26 mouse cellular contexts compared by ENCODE assay signal in genomic region chr6:35351826-35352225, GRCm38 (mm10). TPM values are rescaled to one million over a fixed set of nuclear protein-coding genes. Genes with fewer than 3 reads are reported as not detected.
A peak's percentile ranks its signal among the peaks of the same experiment; 100 is the strongest.
DNase-seq lines count a peak whose midpoint lies in the region; ATAC-seq and TF ChIP-seq lines count a peak whose summit lies in the region.
"Had no signal": no experiment of that assay in that cellular context is flagged by ENCODE, and none has a peak within 500 bp of the region (broad histone marks: within the 10 kb centered on the region; RNA-seq: fewer than 3 reads in every experiment).

No protein-coding gene starts in this region.

- over 99% methylated on average over 3 of the region's 3 CpGs for WGBS in limb, embryonic 10.5 days
- 98% methylated on average over 3 of the region's 3 CpGs for WGBS in kidney, embryonic 15.5 days

- H3K27me3 ChIP-seq in limb, embryonic 10.5 days (ENCODE audit: low read depth, poor library complexity, severe bottlenecking) = no peaks in the 10 kb centered on the region
- 0 out of 2 replicates have a peak, but pooled peaks cover 5% of the 10 kb centered on the region for H3K27me3 ChIP-seq in kidney, embryonic 15.5 days

- in situ Hi-C loops in ES-E14 (cut with MboI; ENCODE audit: low sequenced_read_pairs in 2 of 2, unreplicated experiment in 2 of 2) = no loop called here

- H3K4me1 ChIP-seq in ES-E14 (ENCODE audit: control insufficient read depth in 2 of 2, insufficient read depth in 2 of 2, low read length in 2 of 2, poor library complexity in 1 of 2) = peaks cover 1 to 14% of the 10 kb centered on the region in 2 experiments; a peak in 2 of 4 replicates
- H3K4me1 ChIP-seq in limb, embryonic 10.5 days = peaks cover 53% of the 10 kb centered on the region
- H3K4me1 ChIP-seq in kidney, embryonic 15.5 days = peaks cover 26% of the 10 kb centered on the region

- DNase-seq in heart, adult 11 months = peak; percentile 67
- no peak for DNase-seq in heart, postnatal 4 days
- peak; percentile 71 for DNase-seq in ES-CJ7 (ENCODE audit: low read depth, low spot score)
- DNase-seq in ES-E14 (ENCODE audit: low read depth, low spot score) = no peak
- DNase-seq in ZHBTc4 (ENCODE audit: low read depth, low spot score) = peak; percentile 70
- DNase-seq in limb, embryonic 10.5 days (ENCODE audit: low spot score) = no peak
- DNase-seq: adrenal gland, adult 2 months; adrenal gland, adult 8-10 months; adrenal gland, postnatal 10 days; adrenal gland, postnatal 14 days; adrenal gland, postnatal 25 days; adrenal gland, postnatal 36 days; B cell, adult 2 months; cerebellum, adult 11 months; cerebellum, adult 11-12 months; cerebellum, adult 18-20 months; cerebellum, adult 2 months; cerebellum, adult 8-10 months had no signal

- no peaks in the 10 kb centered on the region for H3K9me3 ChIP-seq in ES-E14 (ENCODE audit: control insufficient read depth, insufficient read depth, low read depth, low read length)
- H3K9me3 ChIP-seq in limb, embryonic 10.5 days (replicated peaks) = no peaks in the 10 kb centered on the region
- H3K9me3 ChIP-seq in kidney, embryonic 15.5 days (replicated peaks) = no peaks in the 10 kb centered on the region
- H3K9me3 ChIP-seq: G1E had no signal

- H3K4me2 ChIP-seq in kidney, embryonic 15.5 days = no peak overlapping the region

- ATAC-seq in monocyte, adult 5-6 weeks (replicated peaks; ENCODE audit: insufficient number of reproducible peaks, low FRiP score, low TSS enrichment, poor library complexity, severe bottlenecking) = no peak
- ATAC-seq in kidney, embryonic 15.5 days (replicated peaks; ENCODE audit: low FRiP score) = no peak
- ATAC-seq: activated CD4-positive, CD25-positive, alpha-beta regulatory T cell, adult 4 months; CD4-positive, CD25-positive, alpha-beta regulatory T cell, adult 4 months; Patski had no signal

- no peaks in the 10 kb centered on the region for H3K36me3 ChIP-seq in ES-E14 (ENCODE audit: control insufficient read depth, insufficient read depth, low read length, poor library complexity, severe bottlenecking)
- H3K36me3 ChIP-seq in limb, embryonic 10.5 days = no peaks in the 10 kb centered on the region
- H3K36me3 ChIP-seq in kidney, embryonic 15.5 days = no peaks in the 10 kb centered on the region
- H3K36me3 ChIP-seq: G1E had no signal

- H3K9ac ChIP-seq in ES-E14 (ENCODE audit: insufficient read depth, low read depth, low read length, poor library complexity, severe bottlenecking) = no peak overlapping the region
- H3K9ac ChIP-seq in kidney, embryonic 15.5 days = no peak overlapping the region

- H3K4me3 ChIP-seq in ES-E14 (ENCODE audit: insufficient read depth in 1 of 2, low read depth in 1 of 2, low read length in 2 of 2, poor library complexity in 1 of 2, severe bottlenecking in 1 of 2) = no peak overlapping the region
- H3K4me3 ChIP-seq in limb, embryonic 10.5 days = no peak overlapping the region
- no peak overlapping the region for H3K4me3 ChIP-seq in kidney, embryonic 15.5 days (replicated peaks)

- H3K27ac ChIP-seq in ES-E14 (ENCODE audit: insufficient read depth, low read depth, low read length, poor library complexity, severe bottlenecking) = no peak overlapping the region
- no peak overlapping the region for H3K27ac ChIP-seq in limb, embryonic 10.5 days
- H3K27ac ChIP-seq in kidney, embryonic 15.5 days = no peak overlapping the region

TF ChIP-seq in ES-E14, 5 proteins besides CTCF, POLR2A, EP300 and RAD21:
- TF ChIP-seq ZC3H11A (IDR thresholded peaks at IDR 0.05; ENCODE audit: borderline replicate concordance, low read depth, low read length) (no peak), CHD2 (IDR thresholded peaks at IDR 0.05; ENCODE audit: low read depth, low read length) (no peak), MAFK (IDR thresholded peaks at IDR 0.05; ENCODE audit: insufficient read depth, low read depth, low read length) (no peak), HCFC1 (IDR thresholded peaks at IDR 0.05; ENCODE audit: borderline replicate concordance, insufficient read depth, low read length) (no peak), ZNF384 (IDR thresholded peaks at IDR 0.05; ENCODE audit: low read depth, low read length) (peak; percentile 68)

RNA-seq across cellular contexts. Expression of gene Fam180a, which starts 25.9 kb away (rescaled TPM):
- total RNA-seq in heart, postnatal 4 days (2021) = under 1 TPM; 0.43 TPM
- 0.13 TPM in 1 of 2 replicates, not detected in the other for total RNA-seq in ES-E14 (2012; rRNA removed)
- total RNA-seq in monocyte, adult 5-6 weeks (2017) = 1.4 TPM in 1 of 3 replicates, not detected in the others
- not detected in 2 replicates for polyA plus RNA-seq in limb, embryonic 10.5 days (2016; fragmentation: Nextera tagmentation; extraction: Ambion mirVana)
- polyA plus RNA-seq in kidney, embryonic 15.5 days (2015; fragmentation: Nextera tagmentation; extraction: Ambion mirVana) = 0.23 and 0.47 TPM in 2 replicates
- total RNA-seq: CH12.LX, G1E, MEL had no signal
- polyA plus RNA-seq: activated CD4-positive, CD25-positive, alpha-beta regulatory T cell, adult 4 months; CD4-positive, CD25-positive, alpha-beta regulatory T cell, adult 4 months; G1E; Patski had no signal

RNA-seq across cellular contexts. Expression of gene Slc13a4, which starts 43.9 kb away (rescaled TPM):
- under 1 TPM; 0.14 to 0.19 TPM for total RNA-seq in heart, postnatal 4 days (2021)
- total RNA-seq in ES-E14 (2012; rRNA removed) = 1.5 and 1.7 TPM in 2 replicates
- total RNA-seq in monocyte, adult 5-6 weeks (2017) = not detected in 3 replicates
- 0.38 and 0.40 TPM in 2 replicates for polyA plus RNA-seq in limb, embryonic 10.5 days (2016; fragmentation: Nextera tagmentation; extraction: Ambion mirVana)
- polyA plus RNA-seq in kidney, embryonic 15.5 days (2015; fragmentation: Nextera tagmentation; extraction: Ambion mirVana) = 0.18 and 0.32 TPM in 2 replicates
- total RNA-seq: CH12.LX, MEL had no signal
- polyA plus RNA-seq: G1E, Patski had no signal

Comparison
In these comparisons a context has a peak if more than half of its experiments do, and no peak if none do; other contexts are left out.
1. DNase-seq: peak in heart, adult 11 months (single experiment), ES-CJ7 (single experiment) and ZHBTc4 (single experiment); none in heart, postnatal 4 days (single experiment), ES-E14 (single experiment) and limb, embryonic 10.5 days (single experiment).